Mouse (Mus musculus) heart, postnatal 0 days (tissue): ENCODE measurements at regions not wholly inside any gene's neighbourhood (a gene's known extent, or its start where the extent isn't known, plus 50 kb on each side); places are given as distances from the start of the nearest gene placed in this dataset.
A peak's percentile ranks its signal among the peaks of the same experiment; 100 is the strongest.

Source experiments
- ATAC-seq: fragments of 200-750 bp; cut with Nextera tagmentation; 2 replicates; pipeline ENCODE4 v1.8.0; 2017; ENCODE audit warnings: low read depth, moderate number of reproducible peaks, moderate library complexity; ENCODE audit not compliant: insufficient read depth
- DNase-seq: peaks from one replicate; pipeline ENCODE4 v3.0.0-alpha.2; 2016; ENCODE audit warnings: low spot score
- H3K27ac ChIP-seq: fragments of 300-500 bp; sonication (generic); 2 replicates; pipeline ENCODE4 v1.5.1; 2014; ENCODE audit warnings: low read depth, mild to moderate bottlenecking
- H3K27me3 ChIP-seq: fragments of 300-500 bp; sonication (generic); 2 replicates; pipeline ENCODE4 v1.6.1; 2014; ENCODE audit warnings: low read length, mixed read lengths; ENCODE audit not compliant: control insufficient read depth, insufficient read depth
- H3K36me3 ChIP-seq: fragments of 300-500 bp; sonication (generic); replicated peaks from 2 replicates; pipeline ENCODE4 v1.6.1; 2014; ENCODE audit warnings: low read length, mixed read lengths; ENCODE audit not compliant: control insufficient read depth, insufficient read depth
- H3K4me1 ChIP-seq: fragments of 300-500 bp; sonication (generic); 2 replicates; pipeline ENCODE4 v1.6.1; 2014; ENCODE audit warnings: antibody characterized with exemption; ENCODE audit not compliant: control insufficient read depth, insufficient read depth
- H3K4me2 ChIP-seq: fragments of 300-500 bp; sonication (generic); 2 replicates; pipeline ENCODE4 v1.6.1; 2014; ENCODE audit warnings: low read depth, mild to moderate bottlenecking, low read length, moderate library complexity
- H3K4me3 ChIP-seq: fragments of 300-500 bp; sonication (generic); 2 replicates; pipeline ENCODE4 v1.5.1; 2014; ENCODE audit warnings: low read depth, low read length
- H3K9ac ChIP-seq: fragments of 300-500 bp; sonication (generic); replicated peaks from 2 replicates; pipeline ENCODE4 v1.6.1; 2014; ENCODE audit warnings: low read depth, low read length, mixed read lengths
- H3K9me3 ChIP-seq: fragments of 300-500 bp; sonication (generic); replicated peaks from 2 replicates; pipeline ENCODE4 v1.6.1; 2016; ENCODE audit warnings: low read length; ENCODE audit not compliant: control insufficient read depth
- CTCF ChIP-seq: IDR thresholded peaks from 2 replicates; pipeline ENCODE4 v1.5.1; 2016; ENCODE audit warnings: antibody characterized with exemption, control low read depth, low read depth
- EP300 ChIP-seq: IDR thresholded peaks from 2 replicates; pipeline ENCODE4 v1.6.1; 2016; ENCODE audit warnings: antibody characterized with exemption, low read depth
- WGBS: fragments of 180-500 bp; shearing (Covaris S2); extraction: QIAGEN DNeasy Blood & Tissue Kit; methylation state at CpG from one replicate; pipeline ENCODE4 v1.1.7; 2014; 5-methylcytosine and 5-hydroxymethylcytosine counted together

- Histone ChIP-seq H3K4me1 (no peaks in the 10 kb centered on the region; the same call in 1 of the 2 replicates), H3K4me2 (no peak overlapping the region), H3K4me3 (no peak overlapping the region), H3K9ac (no peak overlapping the region), H3K27ac (no peak overlapping the region), H3K27me3 (no peaks in the 10 kb centered on the region), H3K9me3 (no peaks in the 10 kb centered on the region; the same call in 1 of the 2 replicates), H3K36me3 (no peaks in the 10 kb centered on the region)
- DNase-seq (no peak), ATAC-seq (no peak)
- 89% methylated on average over 6 of the region's 6 CpGs for WGBS
- TF ChIP-seq CTCF, result peak; percentile 28; the same call in 1 of the 2 replicates
- no peak for TF ChIP-seq EP300
These were observed 149.0 kb downstream of the Zfp281 start for GRCm38 (mm10) chr1:136773743-136774142.

- no peak for ATAC-seq
- 80% methylated on average over 17 of the region's 17 CpGs for WGBS
- TF ChIP-seq EP300 (no peak), CTCF (no peak)
- Histone ChIP-seq H3K4me1 (peaks cover 1% of the 10 kb centered on the region; the same call in 1 of the 2 replicates), H3K9ac (no peak overlapping the region), H3K27ac (no peak overlapping the region), H3K27me3 (no peaks in the 10 kb centered on the region), H3K36me3 (no peaks in the 10 kb centered on the region), H3K4me3 (no peak overlapping the region), H3K9me3 (no peaks in the 10 kb centered on the region; the same call in 1 of the 2 replicates), H3K4me2 (no peak overlapping the region)
- DNase-seq, result no peak
These were observed 151.5 kb downstream of the Zfp281 start for GRCm38 (mm10) chr1:136776211-136776610.

GRCm38 (mm10) chr1:136777263-136777980 is 152.7 kb downstream of the Zfp281 start:
- 83% methylated on average over 20 of the region's 20 CpGs for WGBS
- DNase-seq (no peak), ATAC-seq (no peak)
- TF ChIP-seq EP300 (no peak), CTCF (no peak)
- Histone ChIP-seq H3K4me2 (no peak overlapping the region), H3K9me3 (no peaks in the 10 kb centered on the region; the same call in 1 of the 2 replicates), H3K4me3 (no peak overlapping the region), H3K27me3 (no peaks in the 10 kb centered on the region), H3K27ac (no peak overlapping the region), H3K9ac (no peak overlapping the region), H3K36me3 (no peaks in the 10 kb centered on the region), H3K4me1 (peaks cover 13% of the 10 kb centered on the region)

GRCm38 (mm10) chr1:136779384-136779783 is 154.7 kb downstream of the Zfp281 start:
- H3K9ac ChIP-seq, result no peak overlapping the region
- H3K4me2 ChIP-seq, result no peak overlapping the region
- H3K27ac ChIP-seq, result no peak overlapping the region
- no peaks in the 10 kb centered on the region for H3K36me3 ChIP-seq
- H3K4me1 ChIP-seq, result peaks cover 16% of the 10 kb centered on the region
- no peak overlapping the region for H3K4me3 ChIP-seq
- H3K9me3 ChIP-seq, result no peaks in the 10 kb centered on the region
- WGBS, result 88% methylated on average over 8 of the region's 8 CpGs
- no peak for ATAC-seq
- TF ChIP-seq CTCF, result no peak
- no peak for TF ChIP-seq EP300
- no peak for DNase-seq
- H3K27me3 ChIP-seq, result no peaks in the 10 kb centered on the region

GRCm38 (mm10) chr1:136781561-136782025 is 156.9 kb downstream of the Zfp281 start:
- Histone ChIP-seq H3K4me1 (peaks cover 16% of the 10 kb centered on the region), H3K27ac (peak overlapping the region; percentile 55; the same call in 1 of the 2 replicates), H3K36me3 (no peaks in the 10 kb centered on the region), H3K4me2 (peak overlapping the region; percentile 54), H3K9ac (0 out of 2 replicates have a peak overlapping the region, but pooled peaks have one; percentile 30), H3K9me3 (no peaks in the 10 kb centered on the region), H3K27me3 (no peaks in the 10 kb centered on the region), H3K4me3 (peak overlapping the region; percentile 38)
- DNase-seq (no peak), ATAC-seq (no peak)
- TF ChIP-seq CTCF (no peak), EP300 (no peak)
- WGBS, result 34% methylated on average over 18 of the region's 18 CpGs
